Mouse (Mus musculus) embryonic facial prominence, embryonic 13.5 days (tissue): ENCODE results near the gene Schip1. TPM values are rescaled to one million over a fixed set of nuclear protein-coding genes. Genes with fewer than 3 reads are reported as not detected.

ENCODE experiments used
- ATAC-seq: fragments of 200-750 bp; cut with Nextera tagmentation; 2 replicates; pipeline ENCODE4 v1.8.0; 2017; ENCODE audit warnings: low read depth; ENCODE audit not compliant: insufficient number of reproducible peaks, insufficient read depth, low FRiP score, low TSS enrichment
- H3K27ac ChIP-seq: fragments of 300-500 bp; sonication (generic); 2 replicates; pipeline ENCODE4 v1.5.1; 2015; ENCODE audit warnings: moderate library complexity, mild to moderate bottlenecking, inconsistent platforms
- H3K27me3 ChIP-seq: fragments of 300-500 bp; sonication (generic); 2 replicates; pipeline ENCODE4 v1.6.1; 2015; ENCODE audit warnings: mild to moderate bottlenecking, inconsistent platforms
- H3K36me3 ChIP-seq: fragments of 300-500 bp; sonication (generic); 2 replicates; pipeline ENCODE4 v1.6.1; 2015; ENCODE audit warnings: mild to moderate bottlenecking, inconsistent platforms
- H3K4me1 ChIP-seq: fragments of 300-500 bp; sonication (generic); 2 replicates; pipeline ENCODE4 v1.6.1; 2015; ENCODE audit warnings: inconsistent platforms
- H3K4me2 ChIP-seq: fragments of 300-500 bp; sonication (generic); 2 replicates; pipeline ENCODE4 v1.6.1; 2015; ENCODE audit warnings: moderate library complexity, mild to moderate bottlenecking, inconsistent platforms
- H3K4me3 ChIP-seq: fragments of 300-500 bp; sonication (generic); 2 replicates; pipeline ENCODE4 v1.5.1; 2015; ENCODE audit warnings: mild to moderate bottlenecking, inconsistent platforms
- H3K9ac ChIP-seq: fragments of 300-500 bp; sonication (generic); 2 replicates; pipeline ENCODE4 v1.6.1; 2015; ENCODE audit warnings: mild to moderate bottlenecking, inconsistent platforms
- H3K9me3 ChIP-seq: fragments of 300-500 bp; sonication (generic); 2 replicates; pipeline ENCODE4 v1.6.1; 2016; ENCODE audit warnings: inconsistent platforms
- WGBS: fragments of 180-500 bp; shearing (Covaris S2); methylation state at CpG from one replicate; pipeline ENCODE4 v1.1.7; 2015; ENCODE audit warnings: mixed read lengths; 5-methylcytosine and 5-hydroxymethylcytosine counted together
- polyA plus RNA-seq: library from polyadenylated mRNA; unstranded; fragments of >200 nt; fragmentation: Nextera tagmentation; extraction: Ambion mirVana; gene quantifications from 2 replicates; pipeline ENCODE4 v1.2.1, GENCODE M21; 2015

Gene Schip1
- polyA plus RNA-seq = 20.5 and 24.4 TPM in 2 replicates

GRCm38 (mm10) chr3:68064731-68065130 is at the start of gene Schip1:
Gene Schip1, plus strand, starts transcription at chr3:68064802.
- Histone ChIP-seq H3K4me2 (no peak within 1 kb of the TSS), H3K27ac (no peak within 1 kb of the TSS), H3K9me3 (no peaks in the 10 kb centered on the region), H3K36me3 (no peaks in the 10 kb centered on the region), H3K27me3 (no peaks in the 10 kb centered on the region), H3K4me3 (no peak within 1 kb of the TSS), H3K4me1 (no peaks in the 10 kb centered on the region), H3K9ac (no peak within 1 kb of the TSS)
- 24% methylated on average over 12 of the region's 12 CpGs for WGBS
- no peak for ATAC-seq

- no peak overlapping the region for H3K9ac ChIP-seq
- no peaks in the 10 kb centered on the region for H3K27me3 ChIP-seq
- H3K4me1 ChIP-seq = no peaks in the 10 kb centered on the region
- H3K4me3 ChIP-seq = no peak overlapping the region
- H3K36me3 ChIP-seq = no peaks in the 10 kb centered on the region
- H3K4me2 ChIP-seq = no peak overlapping the region
- no peaks in the 10 kb centered on the region for H3K9me3 ChIP-seq
- ATAC-seq = no peak
- 37% methylated on average over 1 of the region's 1 CpGs for WGBS
- no peak overlapping the region for H3K27ac ChIP-seq
Measured at GRCm38 (mm10) chr3:68015786-68016185, 48.8 kb upstream of the Schip1 start.

- WGBS = 62% methylated on average over 4 of the region's 4 CpGs
- Histone ChIP-seq H3K27me3 (no peaks in the 10 kb centered on the region), H3K4me1 (no peaks in the 10 kb centered on the region), H3K27ac (no peak overlapping the region), H3K4me2 (no peak overlapping the region), H3K4me3 (no peak overlapping the region), H3K9ac (no peak overlapping the region), H3K9me3 (no peaks in the 10 kb centered on the region), H3K36me3 (no peaks in the 10 kb centered on the region)
- no peak for ATAC-seq
Measured at GRCm38 (mm10) chr3:68019401-68019800, 45.2 kb upstream of the Schip1 start.

- Histone ChIP-seq H3K4me2 (no peak overlapping the region), H3K4me1 (no peaks in the 10 kb centered on the region), H3K9me3 (no peaks in the 10 kb centered on the region), H3K27me3 (no peaks in the 10 kb centered on the region), H3K9ac (no peak overlapping the region), H3K4me3 (no peak overlapping the region), H3K36me3 (no peaks in the 10 kb centered on the region), H3K27ac (no peak overlapping the region)
- no peak for ATAC-seq
- WGBS = 63% methylated on average over 3 of the region's 3 CpGs
Measured at GRCm38 (mm10) chr3:68036097-68036496, 28.5 kb upstream of the Schip1 start.

- Histone ChIP-seq H3K4me2 (no peak overlapping the region), H3K27me3 (no peaks in the 10 kb centered on the region), H3K36me3 (no peaks in the 10 kb centered on the region), H3K4me1 (no peaks in the 10 kb centered on the region), H3K27ac (no peak overlapping the region), H3K4me3 (no peak overlapping the region), H3K9ac (no peak overlapping the region), H3K9me3 (no peaks in the 10 kb centered on the region)
- WGBS = 85% methylated on average over 2 of the region's 2 CpGs
- no peak for ATAC-seq
Measured at GRCm38 (mm10) chr3:68042951-68043350, 21.7 kb upstream of the Schip1 start.

GRCm38 (mm10) chr3:68045475-68046416 is 18.9 kb upstream of the Schip1 start:
- no peak for ATAC-seq
- WGBS = 52% methylated on average over 9 of the region's 9 CpGs
- H3K9ac ChIP-seq = no peak overlapping the region

GRCm38 (mm10) chr3:68053538-68053937 is 11.1 kb upstream of the Schip1 start:
- Histone ChIP-seq H3K4me1 (no peaks in the 10 kb centered on the region), H3K4me3 (no peak overlapping the region), H3K27me3 (peaks cover 8% of the 10 kb centered on the region), H3K36me3 (no peaks in the 10 kb centered on the region), H3K4me2 (no peak overlapping the region), H3K27ac (no peak overlapping the region), H3K9me3 (no peaks in the 10 kb centered on the region), H3K9ac (no peak overlapping the region)
- no peak for ATAC-seq
- 46% methylated on average over 2 of the region's 2 CpGs for WGBS

More at GRCm38 (mm10) chr3:68045475-68046416, 18.9 kb upstream of the Schip1 start:
- no peak overlapping the region for H3K4me2 ChIP-seq
- H3K27ac ChIP-seq = no peak overlapping the region
- no peaks in the 10 kb centered on the region for H3K4me1 ChIP-seq
- no peaks in the 10 kb centered on the region for H3K27me3 ChIP-seq
- no peaks in the 10 kb centered on the region for H3K9me3 ChIP-seq
- no peak overlapping the region for H3K4me3 ChIP-seq
- H3K36me3 ChIP-seq = no peaks in the 10 kb centered on the region

GRCm38 (mm10) chr3:68055071-68055470 is 9.5 kb upstream of the Schip1 start:
- Histone ChIP-seq H3K9ac (no peak overlapping the region), H3K27ac (no peak overlapping the region), H3K4me1 (no peaks in the 10 kb centered on the region), H3K36me3 (no peaks in the 10 kb centered on the region), H3K4me3 (no peak overlapping the region), H3K9me3 (no peaks in the 10 kb centered on the region), H3K27me3 (peaks cover 8% of the 10 kb centered on the region), H3K4me2 (no peak overlapping the region)
- WGBS = 60% methylated on average over 13 of the region's 13 CpGs
- ATAC-seq = no peak

GRCm38 (mm10) chr3:68056373-68057275 is 8.0 kb upstream of the Schip1 start:
- H3K4me3 ChIP-seq = peak overlapping the region; percentile 24
- peak overlapping the region; percentile 48 for H3K4me2 ChIP-seq
- peaks cover 8% of the 10 kb centered on the region for H3K27me3 ChIP-seq
- no peaks in the 10 kb centered on the region for H3K36me3 ChIP-seq
- no peak overlapping the region for H3K9ac ChIP-seq
- no peak for ATAC-seq
- no peaks in the 10 kb centered on the region for H3K4me1 ChIP-seq
- H3K27ac ChIP-seq = no peak overlapping the region
- no peaks in the 10 kb centered on the region for H3K9me3 ChIP-seq
- WGBS = 55% methylated on average over 23 of the region's 23 CpGs

GRCm38 (mm10) chr3:68059162-68059800 is 5.3 kb upstream of the Schip1 start:
- H3K4me3 ChIP-seq = no peak overlapping the region
- H3K4me2 ChIP-seq = no peak overlapping the region
- WGBS = 47% methylated on average over 2 of the region's 2 CpGs
- peaks cover 8% of the 10 kb centered on the region for H3K27me3 ChIP-seq
- H3K36me3 ChIP-seq = no peaks in the 10 kb centered on the region
- H3K9me3 ChIP-seq = no peaks in the 10 kb centered on the region
- no peak overlapping the region for H3K9ac ChIP-seq
- ATAC-seq = no peak
- no peak overlapping the region for H3K27ac ChIP-seq
- H3K4me1 ChIP-seq = no peaks in the 10 kb centered on the region
